Comparison of ENCODE assay signal across 7 mouse cellular contexts in the genomic region with DNA sequence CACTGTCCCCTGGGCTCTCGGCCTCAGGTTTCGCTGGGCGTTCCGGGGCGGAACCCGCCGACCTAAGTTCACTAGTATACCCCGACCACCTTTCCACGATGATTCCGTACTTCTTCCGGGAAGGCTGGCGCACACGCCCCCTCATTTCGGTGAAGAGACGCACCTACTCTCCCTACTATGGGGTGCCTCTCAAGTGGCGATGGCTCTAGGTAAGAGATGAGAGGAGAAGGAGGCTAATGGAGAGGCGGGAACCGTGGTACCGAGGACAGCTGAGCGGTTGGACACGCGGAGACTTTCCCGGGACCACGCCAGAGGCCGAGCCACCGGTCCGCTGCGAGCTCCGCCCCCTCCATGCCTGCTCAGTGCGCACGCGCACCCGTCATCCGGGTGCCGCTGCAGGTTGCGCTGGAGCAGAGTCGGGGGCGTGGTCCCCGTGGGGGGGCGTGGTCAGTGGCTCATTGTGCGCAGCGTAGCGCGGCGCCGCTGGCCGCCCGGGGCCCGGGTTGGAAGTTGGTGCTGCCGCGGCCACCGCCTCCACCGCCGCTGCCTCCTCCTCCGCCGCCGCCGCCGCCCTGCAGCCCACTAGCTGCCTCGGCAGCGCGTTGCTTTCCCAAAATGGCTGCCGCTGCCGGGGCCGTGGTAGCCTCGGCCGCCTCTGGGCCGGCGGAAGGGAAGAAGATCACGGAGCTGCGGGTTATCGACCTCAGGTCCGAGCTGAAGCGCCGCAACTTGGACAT. TPM values are rescaled to one million over a fixed set of nuclear protein-coding genes. Genes with fewer than 3 reads are reported as not detected.
DNase-seq lines count a peak whose midpoint lies in the region; ATAC-seq and TF ChIP-seq lines count a peak whose summit lies in the region.

A gene (plus strand): TSS at position 450 of the 737 bp plus-strand sequence.

- intact Hi-C loops in left cerebral cortex, postnatal 4 days (cut with DNase I): no loop called here

- H3K4me2 ChIP-seq in intestine, postnatal 0 days (replicated peaks; ENCODE audit: low read depth): peak within 1 kb of the TSS; percentile 96
- peak within 1 kb of the TSS; percentile 76 for H3K4me2 ChIP-seq in midbrain, embryonic 12.5 days (replicated peaks)

- ATAC-seq in intestine, postnatal 0 days: peak; percentile 97
- ATAC-seq in midbrain, embryonic 12.5 days (ENCODE audit: low FRiP score, low read depth): peak; percentile 97

- H3K4me1 ChIP-seq in intestine, postnatal 0 days (replicated peaks; ENCODE audit: control insufficient read depth, insufficient read depth, low read length): no peaks in the 10 kb centered on the region; the same call in 1 of the 2 replicates
- H3K4me1 ChIP-seq in midbrain, embryonic 12.5 days: peaks cover 13% of the 10 kb centered on the region
- H3K4me1 ChIP-seq in small intestine, adult 2 months (ENCODE audit: control insufficient read depth, insufficient read depth, insufficient read length, low read length): peaks cover 7% of the 10 kb centered on the region; the same call in 1 of the 2 replicates

- no peaks in the 10 kb centered on the region for H3K27me3 ChIP-seq in intestine, postnatal 0 days (replicated peaks; ENCODE audit: control insufficient read depth, insufficient read depth, low read length)
- no peaks in the 10 kb centered on the region for H3K27me3 ChIP-seq in midbrain, embryonic 12.5 days
- H3K27me3 ChIP-seq in small intestine, adult 2 months (ENCODE audit: control insufficient read depth, insufficient read depth, low read length): no peaks in the 10 kb centered on the region

- no peaks in the 10 kb centered on the region for H3K9me3 ChIP-seq in intestine, postnatal 0 days (ENCODE audit: control insufficient read depth)
- H3K9me3 ChIP-seq in midbrain, embryonic 12.5 days: no peaks in the 10 kb centered on the region

- peak within 1 kb of the TSS; percentile 77 for H3K4me3 ChIP-seq in intestine, postnatal 0 days (ENCODE audit: low read depth, low read length)
- H3K4me3 ChIP-seq in midbrain, embryonic 12.5 days: peak within 1 kb of the TSS; percentile 78
- peak within 1 kb of the TSS; percentile 83 for H3K4me3 ChIP-seq in small intestine, adult 2 months (ENCODE audit: low read depth, low read length)

- peak within 1 kb of the TSS; percentile 97 for H3K27ac ChIP-seq in intestine, postnatal 0 days (ENCODE audit: low read depth, low read length)
- H3K27ac ChIP-seq in midbrain, embryonic 12.5 days (replicated peaks): peak within 1 kb of the TSS; percentile 99
- H3K27ac ChIP-seq in small intestine, adult 2 months (ENCODE audit: insufficient read depth, low read depth, low read length): peak within 1 kb of the TSS; percentile 93

- TF ChIP-seq POLR2A in small intestine, adult 2 months (IDR thresholded peaks at IDR 0.05; ENCODE audit: low read depth, low read length): peak; percentile 81

- H3K36me3 ChIP-seq in intestine, postnatal 0 days (ENCODE audit: control insufficient read depth, insufficient read depth): no peaks in the 10 kb centered on the region; the same call in 1 of the 2 replicates
- H3K36me3 ChIP-seq in midbrain, embryonic 12.5 days: no peaks in the 10 kb centered on the region
- no peaks in the 10 kb centered on the region; the same call in 1 of the 2 replicates for H3K36me3 ChIP-seq in small intestine, adult 2 months (ENCODE audit: control insufficient read depth, insufficient read depth, low read length)

- peak within 1 kb of the TSS; percentile 92 for H3K9ac ChIP-seq in intestine, postnatal 0 days (ENCODE audit: low read depth, low read length)
- peak within 1 kb of the TSS; percentile 90 for H3K9ac ChIP-seq in midbrain, embryonic 12.5 days (replicated peaks)

- TF ChIP-seq CTCF in intestine, postnatal 0 days (IDR thresholded peaks at IDR 0.05; ENCODE audit: low read depth): peak; percentile 2; the same call in 1 of the 2 replicates
- TF ChIP-seq CTCF in small intestine, adult 2 months (IDR thresholded peaks at IDR 0.05; ENCODE audit: extremely low read depth, insufficient read length, insufficient replicate concordance, low read depth, low read length): no peak

- under 1% methylated on average over 72 of the region's 75 CpGs for WGBS in intestine, postnatal 0 days
- WGBS in midbrain, embryonic 12.5 days: under 1% methylated on average over 72 of the region's 75 CpGs
- WGBS in small intestine, adult 2 months: under 1% methylated on average over 75 of the region's 75 CpGs

- peak; percentile 97 for DNase-seq in adrenal gland, adult 8-10 months
- DNase-seq in embryo, embryonic 9.5 days (ENCODE audit: extremely low spot score): peak; percentile 99
- peak; percentile 49 for DNase-seq in gonadal fat pad, adult 2 months (ENCODE audit: low read depth)
- DNase-seq in left cerebral cortex, postnatal 4 days: peak; percentile 100

RNA-seq across cellular contexts. Expression of the gene that starts here (rescaled TPM):
- total RNA-seq in adrenal gland, adult 8-10 months (2022): 10 to 100 TPM; 25.6 to 66.3 (median 38.4) TPM
- 6.9 and 8.6 TPM in 2 replicates for polyA plus RNA-seq in gonadal fat pad, adult 2 months (2012; rRNA removed)
- polyA plus RNA-seq in intestine, postnatal 0 days (2015; fragmentation: Nextera tagmentation; extraction: Ambion mirVana): 27.6 and 33.3 TPM in 2 replicates
- 10 to 100 TPM; 65.0 to 72.0 TPM for total RNA-seq in left cerebral cortex, postnatal 4 days (2021)
- polyA plus RNA-seq in midbrain, embryonic 12.5 days (2016; fragmentation: Nextera tagmentation; extraction: Ambion mirVana): 79.3 and 83.4 TPM in 2 replicates
- 2.6 and 4.2 TPM in 2 replicates for polyA plus RNA-seq in small intestine, adult 2 months (2012; rRNA removed)

Comparison
In these comparisons a context has a peak if more than half of its experiments do, and no peak if none do; other contexts are left out.
1. Peak in every context shown above with its lines: DNase-seq, ATAC-seq, H3K4me3 ChIP-seq and H3K27ac ChIP-seq.
2. DNase-seq: peak in every context shown above with its lines; median percentile 100 in left cerebral cortex, postnatal 4 days; 99 in embryo, embryonic 9.5 days; 97 in adrenal gland, adult 8-10 months; 49 in gonadal fat pad, adult 2 months.